Mouse (Mus musculus) cerebellum, postnatal 14 days (tissue): ENCODE results near the gene Gpd1.
A peak's percentile ranks its signal among the peaks of the same experiment; 100 is the strongest.
"Not testable (repeated sequence)": the region's sequence is repeated elsewhere in the genome, so short reads cannot be mapped to it uniquely, and the experiment has no call there.

Experiments
- DNase-seq, 2 experiments: peaks; one replicate each; pipeline ENCODE4 v3.0.0; 2021; ENCODE audit warnings: mixed read lengths in 2 of 2

The Gpd1 gene

DNA sequence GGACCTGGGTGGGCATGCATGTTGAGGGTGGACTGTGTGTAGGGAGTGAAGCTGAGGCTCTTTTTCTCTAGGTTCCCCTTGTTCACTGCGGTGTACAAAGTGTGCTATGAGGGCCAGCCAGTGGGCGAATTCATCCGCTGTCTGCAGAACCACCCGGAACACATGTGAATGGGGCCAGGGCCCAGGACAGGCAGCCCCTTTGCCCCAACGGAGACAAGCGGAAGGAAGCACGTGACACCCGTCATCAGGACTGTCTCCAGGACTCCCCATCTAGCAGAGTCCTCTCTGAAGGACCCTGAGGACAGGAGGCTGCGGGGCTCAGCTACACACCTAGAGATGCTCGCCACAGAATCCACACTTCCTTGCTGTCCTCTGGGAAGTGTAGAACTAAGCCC is 5.8 kb downstream of the Gpd1 start:
- peak in 1 of 2 experiments; percentile 28 for DNase-seq

DNA sequence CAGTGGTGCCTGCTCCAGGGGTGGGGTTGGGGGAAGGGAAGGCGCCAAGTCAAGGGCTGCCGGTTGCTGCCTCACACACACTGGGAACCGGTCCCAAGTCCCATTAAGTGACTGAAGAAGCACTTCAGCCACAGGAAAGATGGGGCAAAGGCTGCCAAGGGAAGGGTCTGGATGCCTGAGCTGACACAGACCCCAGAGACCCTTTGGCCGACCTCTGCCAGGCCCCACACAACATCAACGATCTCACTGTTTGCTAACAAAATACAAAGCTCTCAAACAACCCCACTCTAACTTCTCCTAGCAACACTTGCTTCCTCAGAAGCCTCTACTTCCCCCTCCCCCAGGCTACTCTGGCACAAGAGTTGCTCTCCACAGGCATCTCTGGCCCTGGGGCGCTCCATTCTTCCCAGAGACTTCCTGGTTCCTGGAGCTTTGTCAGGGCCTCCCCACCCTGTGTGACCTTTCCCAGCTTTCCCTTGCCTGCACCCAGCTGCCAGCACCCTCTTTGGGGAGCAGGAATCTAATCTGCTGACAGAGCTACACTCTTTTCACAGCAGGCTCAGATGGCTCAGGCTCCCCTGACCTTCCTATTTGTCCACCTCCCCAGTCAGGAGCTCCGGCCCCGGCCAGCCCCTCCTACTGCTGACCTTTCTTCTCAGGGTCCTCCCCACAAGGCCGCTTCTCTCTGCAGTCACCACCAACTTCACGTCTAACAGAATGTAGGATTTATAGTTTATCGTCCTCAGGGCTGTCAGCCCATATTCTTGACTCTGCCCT is 6.4 kb downstream of the Gpd1 start:
- peak; percentile 56 to 60 for DNase-seq

DNA sequence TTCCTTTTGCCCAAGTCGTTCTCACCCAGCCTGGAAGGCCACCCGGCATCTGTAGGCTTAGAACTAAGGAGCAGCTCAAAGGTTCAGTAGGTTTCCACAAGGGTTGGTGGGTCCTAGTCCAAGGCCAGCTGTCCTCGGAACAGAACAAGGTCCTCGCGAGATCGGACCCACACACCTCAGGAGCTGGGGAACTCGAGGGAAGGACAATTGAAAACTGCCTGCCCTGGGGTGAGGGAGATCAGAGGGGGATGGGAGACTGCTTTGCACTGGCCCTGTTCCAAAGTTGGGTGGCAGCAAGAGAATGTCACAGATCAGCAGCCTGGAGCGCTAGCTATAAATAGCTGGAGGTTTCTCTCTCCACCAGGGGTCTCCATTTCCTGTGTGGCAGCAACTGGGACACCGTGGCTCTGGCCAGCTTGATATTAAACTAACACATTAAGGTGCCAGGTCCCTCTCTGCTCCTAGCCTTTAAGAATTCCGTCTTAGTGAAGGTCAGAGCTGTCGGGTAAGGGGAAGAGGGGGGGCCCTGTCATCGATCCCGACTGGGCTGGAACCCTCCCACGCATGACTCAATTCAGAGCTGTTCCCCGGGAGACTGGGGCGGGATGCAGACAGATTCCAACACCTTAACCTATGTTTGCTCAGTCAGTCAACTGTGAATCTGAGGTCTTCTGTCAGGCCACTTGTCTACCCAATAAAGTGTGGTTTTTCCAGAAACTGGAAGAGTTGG is 7.1 kb downstream of the Gpd1 start:
- peak; percentile 72 for DNase-seq

DNA sequence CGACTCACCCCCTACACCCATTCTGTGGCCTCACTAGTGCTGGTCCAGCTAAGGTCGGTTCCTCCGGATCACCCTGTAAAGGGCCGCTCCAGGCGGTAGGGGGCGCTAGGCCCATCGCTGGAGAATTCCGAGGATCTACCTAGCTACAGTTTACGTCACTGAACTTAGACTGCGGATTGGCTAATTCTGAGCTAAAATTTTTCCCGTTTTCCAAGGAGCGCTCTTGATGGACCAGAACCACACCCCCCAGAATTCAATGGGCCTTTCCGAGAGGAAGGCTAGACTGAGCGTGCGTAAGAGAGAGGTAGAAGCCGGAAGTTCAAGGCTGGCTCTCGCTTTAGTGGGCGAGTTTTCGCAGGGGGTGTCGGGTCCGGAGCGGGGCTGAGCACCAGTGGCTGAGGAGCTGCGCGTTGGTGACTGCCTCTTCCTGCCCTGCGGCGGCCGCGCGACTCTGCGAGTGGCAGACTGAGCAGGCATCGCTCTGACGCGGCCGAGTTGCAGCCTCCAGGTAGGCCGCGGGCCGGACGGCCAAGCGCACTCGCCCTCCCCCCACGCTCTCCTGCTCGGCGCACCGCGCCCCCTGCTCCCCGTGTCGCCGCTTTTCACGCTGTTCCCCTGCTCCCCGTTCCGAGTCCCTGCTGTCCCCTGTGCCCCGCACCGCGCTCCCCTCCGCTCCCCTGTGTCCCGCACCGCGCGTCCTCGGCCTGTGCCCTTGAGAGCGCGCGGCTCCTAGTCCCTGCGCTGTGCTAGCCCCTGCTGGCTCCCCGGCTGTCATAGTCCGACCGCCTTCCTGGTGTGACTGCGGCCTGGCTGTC is 8.2 kb downstream of the Gpd1 start, which contains the start of gene Cox14:
Cox14 (plus strand) TSS at position 278 of the 815 bp plus-strand sequence.
- DNase-seq: peak; percentile 96 to 98

DNA sequence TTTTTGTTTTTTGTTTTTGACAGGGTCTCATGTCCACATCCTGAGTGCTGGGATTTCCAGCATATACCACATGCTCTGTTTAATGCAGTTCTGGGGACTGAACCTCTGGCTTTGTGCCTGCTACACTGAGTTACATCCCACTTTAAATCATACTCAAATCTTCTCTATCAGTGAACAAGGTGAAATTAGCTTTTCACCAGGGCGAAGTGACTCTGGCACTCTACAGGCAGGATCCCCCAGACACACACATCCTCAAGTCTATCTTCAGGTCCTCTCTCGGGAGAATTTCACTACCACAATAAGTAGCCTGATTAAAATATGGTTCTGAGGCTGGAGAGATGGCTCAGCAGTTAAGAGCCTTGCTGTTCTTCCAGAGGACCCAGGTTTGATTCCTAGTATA is 9.2 kb downstream of the Gpd1 start:
- no peak for DNase-seq

DNA sequence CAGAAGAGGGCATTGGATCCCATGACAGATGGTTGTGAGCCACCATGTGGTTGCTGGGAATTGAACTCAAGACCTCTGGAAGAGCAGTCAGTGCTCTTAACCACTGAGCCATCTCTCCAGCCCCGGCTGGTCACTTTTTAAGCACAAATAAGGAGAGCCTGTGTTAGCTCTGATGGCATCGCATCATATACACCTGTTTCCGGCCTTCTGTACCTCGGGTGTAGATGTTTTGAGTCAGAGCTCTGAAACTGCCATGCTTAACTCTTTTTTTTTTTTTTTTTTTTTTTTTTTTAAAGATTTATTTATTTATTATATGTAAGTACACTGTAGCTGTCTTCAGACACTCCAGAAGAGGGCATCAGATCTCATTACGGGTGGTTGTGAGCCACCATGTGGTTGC is 9.7 kb downstream of the Gpd1 start:
- not testable (repeated sequence) for DNase-seq

DNA sequence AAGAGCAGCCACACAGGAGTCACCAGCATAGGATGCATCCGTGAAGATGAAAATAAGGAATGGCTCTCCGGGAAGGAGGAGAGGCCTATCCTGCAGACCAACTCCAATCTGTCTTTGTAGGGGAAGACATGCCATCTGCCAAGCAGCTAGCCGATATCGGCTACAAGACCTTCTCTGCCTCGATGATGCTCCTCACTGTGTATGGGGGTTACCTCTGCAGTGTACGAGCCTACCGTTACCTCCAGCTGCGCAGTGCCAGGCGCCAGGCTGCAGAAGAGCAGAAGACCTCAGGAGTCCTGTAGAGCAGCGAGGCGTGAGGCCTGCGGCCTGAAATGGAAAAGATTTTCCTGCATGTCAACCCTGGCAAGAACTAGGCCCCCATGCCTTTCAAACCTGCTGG is 10.2 kb downstream of the Gpd1 start:
- no peak for DNase-seq

DNA sequence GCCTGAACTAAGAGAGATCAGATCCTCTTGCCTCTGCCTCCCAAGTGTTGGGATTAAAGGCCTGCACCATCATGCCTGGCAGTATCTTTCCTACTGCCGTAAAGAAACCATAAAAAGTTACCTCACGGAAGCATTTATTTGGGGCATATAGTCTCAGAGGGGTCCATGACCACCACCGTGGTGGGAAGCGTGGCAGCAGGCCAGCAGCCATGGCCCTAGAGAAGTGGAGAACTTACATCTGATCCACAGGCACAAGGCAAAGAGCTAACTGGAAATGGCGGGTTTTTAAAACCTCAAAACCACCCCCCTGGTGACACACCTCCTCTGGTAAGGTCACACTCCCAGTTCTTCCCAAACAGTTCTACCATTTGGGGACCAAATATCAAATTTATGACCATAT is 10.9 kb downstream of the Gpd1 start:
- DNase-seq: peak in 1 of 2 experiments; percentile 40

DNA sequence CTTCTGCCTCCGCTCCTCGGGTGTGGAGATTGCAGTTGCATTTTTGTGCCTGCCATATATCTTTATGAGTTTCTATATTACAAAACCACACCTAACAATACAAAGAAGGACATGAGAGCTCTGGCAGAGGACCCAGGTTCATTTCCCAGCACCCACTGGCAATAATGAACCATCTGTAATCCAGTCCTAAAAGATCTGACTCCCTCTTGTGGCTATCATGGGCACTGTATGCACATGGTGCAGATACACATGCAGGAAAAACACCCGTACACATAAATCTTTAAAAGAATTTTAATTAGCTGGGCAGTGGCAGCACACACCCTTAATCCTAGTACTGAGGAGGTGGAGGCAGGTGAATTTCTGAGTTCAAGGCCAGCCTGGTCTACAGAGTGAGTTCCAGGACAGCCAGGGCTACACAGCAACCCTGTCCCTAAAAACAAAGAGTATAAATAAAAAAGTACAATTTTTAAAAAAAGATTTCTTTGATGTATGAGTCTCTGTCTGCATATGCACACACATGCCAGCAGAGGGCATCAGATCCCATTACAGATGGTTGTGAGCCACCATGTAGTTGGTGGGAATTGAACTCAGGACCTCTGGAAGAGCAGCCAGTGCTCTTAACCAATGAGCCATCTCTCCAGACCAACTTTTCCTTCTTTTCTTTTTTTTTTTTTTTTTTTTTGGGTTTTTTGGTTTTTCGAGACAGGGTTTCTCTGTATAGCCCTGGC is 11.9 kb downstream of the Gpd1 start:
- no peak for DNase-seq

DNA sequence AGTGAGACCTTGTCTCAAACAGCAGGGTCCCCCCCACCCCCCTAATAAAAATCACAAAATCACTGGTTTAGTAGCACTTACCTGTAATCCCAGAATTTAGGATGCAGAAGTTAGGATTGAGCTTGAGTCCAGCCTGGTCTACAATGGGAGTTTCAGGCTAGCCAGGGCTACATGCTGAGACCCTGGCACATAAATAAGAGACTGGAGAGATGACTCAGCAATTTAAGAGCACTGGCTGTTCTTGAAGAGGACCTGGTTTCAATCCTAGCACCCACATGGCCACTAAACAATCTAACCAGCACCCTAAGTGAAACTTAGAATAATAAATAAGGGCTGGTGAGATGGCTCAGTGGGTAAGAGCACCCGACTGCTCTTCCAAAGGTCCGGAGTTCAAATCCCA is 13.9 kb downstream of the Gpd1 start:
- DNase-seq: no peak

DNA sequence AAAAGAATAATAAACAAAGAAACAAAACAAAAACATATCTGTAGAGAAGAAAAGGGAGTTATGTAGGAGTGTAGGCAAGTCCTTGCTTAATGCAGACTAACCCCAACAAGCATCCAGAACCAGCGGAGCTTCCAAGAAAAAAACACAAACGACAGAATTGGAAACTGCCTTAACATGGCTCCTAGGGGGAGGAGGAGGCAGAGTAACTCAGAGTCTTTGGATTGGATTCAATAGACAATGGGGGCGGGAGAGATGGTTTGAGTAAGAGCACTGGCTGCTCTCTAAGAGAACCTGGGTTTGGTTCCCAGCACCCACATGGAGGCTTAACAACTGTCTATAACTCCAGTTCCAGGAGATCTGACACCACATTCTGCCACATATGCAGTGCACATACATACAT is 14.4 kb downstream of the Gpd1 start:
- DNase-seq: no peak

DNA sequence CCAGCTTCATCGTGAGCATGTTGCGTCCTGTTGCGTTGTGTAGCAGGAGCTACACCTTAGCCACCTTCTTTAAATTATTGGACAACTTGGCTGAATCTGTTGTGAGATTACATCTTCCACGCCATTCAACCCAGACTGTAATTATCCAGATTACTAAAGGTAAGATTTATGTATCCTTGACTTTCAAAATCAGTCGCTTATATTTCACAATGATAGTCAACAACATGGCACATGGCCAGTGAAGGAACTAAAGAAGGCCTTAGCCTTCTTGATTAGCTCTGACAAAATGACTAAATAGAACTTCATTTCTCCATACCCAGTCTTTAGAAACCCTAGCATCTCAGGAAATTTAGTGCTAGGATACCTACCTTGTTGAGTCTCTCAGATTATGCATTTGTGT is 15.9 kb downstream of the Gpd1 start:
- DNase-seq: no peak

DNA sequence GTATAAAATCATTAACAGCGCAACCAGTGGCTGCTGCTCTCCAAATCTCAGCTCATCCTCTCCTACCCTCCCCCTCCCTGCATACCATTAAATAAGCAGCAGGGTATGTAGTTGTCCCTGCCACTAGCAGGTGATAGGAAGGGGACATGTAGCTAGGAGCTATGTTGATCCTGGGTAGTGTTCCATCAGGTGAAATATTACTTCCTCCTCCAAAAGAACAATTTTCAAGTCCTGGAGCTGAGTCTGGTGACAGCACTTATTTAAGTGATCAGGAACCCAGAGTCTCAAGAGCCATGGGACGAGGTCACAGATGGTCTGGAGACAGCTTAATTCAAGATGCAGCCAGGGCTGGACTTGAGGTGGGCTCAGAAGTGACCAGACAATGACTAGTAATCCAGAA is 18.3 kb downstream of the Gpd1 start:
- DNase-seq: peak; percentile 99 to 100

DNA sequence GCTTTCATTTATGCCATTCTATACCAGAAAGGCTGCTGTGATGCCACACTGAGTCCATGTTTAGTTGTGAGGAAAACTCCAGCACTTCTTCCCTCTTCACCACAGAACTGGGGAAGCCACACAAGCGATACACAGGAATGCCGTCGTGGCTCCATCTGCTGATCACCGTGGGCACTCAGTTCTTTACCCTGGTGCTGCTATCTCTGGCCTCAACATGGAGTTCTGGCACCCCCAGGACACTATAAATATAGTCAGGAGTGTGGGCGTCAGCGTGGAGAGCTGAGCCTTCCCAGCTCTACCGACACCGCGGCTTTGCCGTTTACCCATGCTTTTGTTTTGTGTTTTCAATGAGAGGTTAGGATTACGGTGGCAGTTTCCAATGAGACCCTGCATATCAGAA is 19.4 kb downstream of the Gpd1 start:
- no peak for DNase-seq

DNA sequence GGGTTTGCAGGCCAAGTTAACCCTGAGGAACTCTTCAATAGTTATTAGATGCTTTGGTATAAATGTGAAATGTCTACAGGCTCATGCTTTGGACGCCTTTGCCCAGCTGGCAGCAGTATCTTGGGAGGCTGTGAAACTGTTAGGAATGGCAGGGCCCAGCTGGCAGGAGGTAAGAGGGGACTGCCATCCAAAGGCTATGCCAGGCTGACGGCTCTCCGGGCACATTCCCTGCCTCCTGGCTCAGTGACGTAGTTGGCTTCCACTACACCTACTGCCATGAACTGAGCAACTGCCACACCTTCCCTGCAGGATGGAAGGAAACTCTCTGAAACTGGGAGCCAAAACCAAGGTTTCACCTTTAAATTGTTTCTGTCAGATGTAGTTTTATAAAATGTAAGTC is 22.9 kb downstream of the Gpd1 start:
- peak in 1 of 2 experiments; percentile 51 for DNase-seq

DNA sequence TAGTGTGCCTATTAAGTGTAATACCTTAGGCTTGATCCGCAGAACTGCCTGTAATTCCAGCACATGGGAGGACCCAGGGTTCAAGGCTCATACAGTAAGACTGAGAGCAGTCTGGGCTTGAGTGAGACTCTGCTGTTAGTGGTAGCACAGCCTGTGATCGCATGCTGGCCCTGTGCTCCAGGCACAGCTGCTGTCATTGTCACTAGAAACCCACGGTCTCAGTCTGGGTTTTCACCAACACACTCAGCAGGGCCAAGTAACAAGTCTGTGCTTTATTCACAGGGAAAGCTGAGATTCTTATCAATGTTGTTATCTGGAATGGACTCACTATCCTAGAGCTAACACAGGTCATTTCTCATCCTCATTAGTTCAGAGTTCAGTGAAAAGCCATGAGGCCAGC is 36.9 kb downstream of the Gpd1 start:
- DNase-seq: no peak

DNA sequence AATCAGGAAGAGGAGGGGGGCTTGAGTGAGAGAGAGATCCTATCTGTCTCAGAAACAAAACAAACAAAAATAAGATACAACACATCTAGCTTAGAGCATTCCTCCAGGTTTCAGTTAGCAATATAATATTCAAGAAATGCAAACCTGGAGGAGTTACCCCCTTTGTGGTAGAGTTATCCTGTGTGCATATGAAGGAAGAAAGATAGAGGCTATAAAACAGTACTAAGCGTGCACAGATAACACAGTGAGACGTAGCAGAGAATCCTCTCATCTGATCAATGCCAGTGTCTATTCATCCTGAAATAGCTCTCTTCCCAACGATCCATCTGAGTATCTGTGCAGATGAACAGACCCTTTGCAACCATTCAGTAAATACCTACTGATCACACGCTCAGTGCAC is 50.2 kb downstream of the Gpd1 start:
- no peak for DNase-seq

DNA sequence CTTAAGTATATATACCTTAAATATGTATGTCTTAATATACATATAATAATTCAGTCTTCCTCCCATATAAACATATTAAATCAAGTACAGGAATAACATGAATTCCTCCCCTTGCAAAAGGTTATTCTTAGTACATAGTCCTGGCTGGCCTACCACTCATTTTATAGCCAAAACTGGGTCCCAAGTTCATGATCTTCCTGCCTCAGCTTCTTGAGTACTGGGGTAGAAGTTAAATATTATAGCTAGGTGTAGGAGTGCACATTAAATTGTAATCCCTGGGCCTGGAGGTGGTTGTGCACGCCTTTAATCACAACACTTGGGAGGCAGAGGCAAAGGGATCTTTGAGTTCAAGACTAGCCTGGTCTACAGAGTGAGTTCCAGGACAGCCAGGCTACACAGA is 51.4 kb downstream of the Gpd1 start:
- DNase-seq: no peak

DNA sequence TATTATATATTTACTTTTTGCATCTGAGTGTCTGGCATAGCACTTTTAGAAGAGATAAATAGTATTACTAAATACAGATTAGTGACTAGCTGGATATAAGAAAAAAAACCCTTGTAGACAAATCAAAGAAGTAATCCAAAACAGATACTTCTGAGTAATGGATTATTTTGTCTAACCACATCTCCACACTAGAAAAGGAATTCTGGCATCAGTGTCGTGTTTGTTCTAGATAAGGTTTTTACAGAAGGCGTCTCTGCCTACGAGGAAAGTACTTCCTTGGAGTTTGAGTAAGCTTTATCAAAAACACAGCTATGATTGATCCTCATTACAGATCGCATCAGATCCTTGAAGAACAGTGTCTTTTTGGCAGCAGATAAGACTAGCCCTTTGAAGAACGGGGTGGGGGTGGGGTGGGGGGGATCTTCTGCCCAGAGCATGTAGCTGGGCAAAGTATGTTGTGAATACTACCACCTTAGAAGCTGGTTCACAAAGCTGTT is 53.7 kb downstream of the Gpd1 start:
- DNase-seq: no peak

DNA sequence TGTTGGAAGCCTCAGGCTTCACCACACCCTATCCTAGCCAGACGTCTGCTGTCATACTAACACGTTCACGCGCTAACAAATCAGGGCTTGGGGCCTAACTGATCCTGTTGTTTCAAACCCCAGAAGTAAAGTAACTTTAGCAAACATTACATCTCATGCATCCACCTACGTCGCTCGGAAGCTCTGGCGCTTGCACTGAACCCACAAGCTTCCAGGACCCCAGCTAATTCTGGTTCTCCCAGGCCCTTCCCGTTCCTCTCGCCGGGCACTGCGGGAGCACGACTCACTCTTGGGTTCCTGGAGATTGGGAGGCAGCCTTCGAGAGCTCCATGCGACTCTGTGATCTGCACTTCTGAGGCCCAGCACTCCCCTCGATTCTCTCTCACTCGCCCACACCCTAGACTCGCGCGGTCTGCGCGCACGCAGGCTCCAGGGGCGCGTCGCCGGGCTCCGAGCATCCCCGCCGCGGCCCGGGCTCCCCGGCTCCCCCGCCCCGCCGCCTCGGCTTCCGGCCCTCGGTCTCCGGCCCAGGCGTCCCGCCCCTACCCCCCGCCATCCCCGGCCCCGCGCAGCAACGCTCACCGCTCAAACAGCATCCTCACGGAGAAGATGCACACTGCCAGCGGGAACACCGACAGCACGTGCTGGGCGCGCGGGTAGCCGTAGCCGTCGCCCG is 54.4 kb downstream of the Gpd1 start:
- DNase-seq: peak in 1 of 2 experiments; percentile 30

DNA sequence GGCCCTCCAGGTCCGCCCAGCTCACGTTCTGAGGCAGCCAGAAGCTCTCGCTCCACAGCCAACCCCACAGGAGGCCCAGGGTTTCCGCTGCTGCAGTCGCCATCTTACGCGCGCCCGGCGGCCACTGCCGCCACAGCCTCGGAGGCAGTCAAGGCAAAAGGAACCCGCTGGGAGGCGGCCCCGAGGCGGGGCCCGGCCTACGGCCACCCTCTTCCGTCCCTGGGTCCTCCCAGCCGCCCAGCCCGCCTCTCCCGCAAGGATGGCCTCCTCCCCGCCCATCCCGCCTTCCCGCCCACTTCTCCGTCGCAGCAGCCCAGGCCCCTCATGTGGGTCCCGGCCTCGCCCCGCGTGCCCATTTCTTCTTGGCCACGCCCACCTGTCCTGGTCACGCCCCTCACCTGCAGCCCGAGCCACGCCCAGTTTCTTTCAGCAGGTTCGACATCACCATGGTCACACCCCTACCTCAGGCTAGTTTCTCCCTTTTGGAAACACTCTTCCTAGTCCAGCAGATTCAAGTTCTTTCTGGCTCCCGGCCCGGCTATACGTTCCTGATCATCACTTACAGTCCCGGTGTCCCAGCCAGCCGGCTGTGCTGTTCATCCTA is 55.1 kb downstream of the Gpd1 start:
- peak; percentile 80 to 84 for DNase-seq

DNA sequence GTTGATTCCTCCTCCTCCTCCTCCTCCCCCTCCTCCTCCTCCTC is 55.4 kb downstream of the Gpd1 start, which contains the start of gene Cers5:
Cers5 (minus strand) TSS at position 5 of the 44 bp plus-strand sequence.
- not testable (repeated sequence) for DNase-seq
